In genomic region chr10:19935295-19935623, GRCm38 (mm10) we compare ENCODE assay signal across 8 mouse cellular contexts. TPM values are rescaled to one million over a fixed set of nuclear protein-coding genes. Genes with fewer than 3 reads are reported as not detected.
DNase-seq lines count a peak whose midpoint lies in the region; ATAC-seq and TF ChIP-seq lines count a peak whose summit lies in the region.

No protein-coding gene starts in this region.

- TF ChIP-seq EP300 in heart, postnatal 0 days (IDR thresholded peaks at IDR 0.05; ENCODE audit: low read depth): no peak

- peaks cover 44% of the 10 kb centered on the region for H3K4me1 ChIP-seq in heart, embryonic 13.5 days
- peaks cover 35% of the 10 kb centered on the region for H3K4me1 ChIP-seq in heart, postnatal 0 days (ENCODE audit: control insufficient read depth, insufficient read depth)
- H3K4me1 ChIP-seq in liver, embryonic 15.5 days (replicated peaks): peaks cover 19% of the 10 kb centered on the region

- peak overlapping the region; percentile 94 for H3K9ac ChIP-seq in heart, embryonic 13.5 days
- H3K9ac ChIP-seq in heart, postnatal 0 days (replicated peaks; ENCODE audit: low read depth, low read length): peak overlapping the region; percentile 70
- no peak overlapping the region for H3K9ac ChIP-seq in liver, embryonic 15.5 days

- intact Hi-C loops in heart, postnatal 14 days (cut with DNase I): loop anchor here (2.0 to 10.0 kb wide), 2 partner anchors 70 to 190 kb away; no protein-coding TSS in a partner anchor

- H3K4me3 ChIP-seq in heart, embryonic 13.5 days: peak overlapping the region; percentile 88
- H3K4me3 ChIP-seq in heart, postnatal 0 days (ENCODE audit: low read depth, low read length): peak overlapping the region; percentile 73
- peak overlapping the region; percentile 65 for H3K4me3 ChIP-seq in liver, embryonic 15.5 days (replicated peaks)

- TF ChIP-seq CTCF in heart, postnatal 0 days (IDR thresholded peaks at IDR 0.05; ENCODE audit: low read depth): no peak

- H3K9me3 ChIP-seq in heart, embryonic 13.5 days: no peaks in the 10 kb centered on the region
- no peaks in the 10 kb centered on the region for H3K9me3 ChIP-seq in heart, postnatal 0 days (replicated peaks; ENCODE audit: control insufficient read depth, low read length)
- H3K9me3 ChIP-seq in liver, embryonic 15.5 days (replicated peaks): no peaks in the 10 kb centered on the region

- H3K27me3 ChIP-seq in heart, embryonic 13.5 days (replicated peaks): peaks cover 10% of the 10 kb centered on the region; the same call in 1 of the 2 replicates
- no peaks in the 10 kb centered on the region for H3K27me3 ChIP-seq in heart, postnatal 0 days (ENCODE audit: control insufficient read depth, insufficient read depth, low read length)
- H3K27me3 ChIP-seq in liver, embryonic 15.5 days: peaks cover 50% of the 10 kb centered on the region

- no peak for DNase-seq in heart, postnatal 14 days
- DNase-seq in Muller cell, postnatal 12 days (ENCODE audit: inconsistent ontology term): peak; percentile 31
- DNase-seq in heart, postnatal 0 days (ENCODE audit: low spot score): no peak
- DNase-seq in testis, postnatal 10 days (ENCODE audit: low spot score): peak; percentile 32
- no peak for DNase-seq in ovary, postnatal 10 days (ENCODE audit: low spot score)
- no peak for DNase-seq in natural killer cell, adult 2 months (ENCODE audit: low spot score in 2 of 2)

- no peak for ATAC-seq in heart, embryonic 13.5 days (ENCODE audit: extremely low read depth, insufficient number of reproducible peaks, low FRiP score, low TSS enrichment)
- ATAC-seq in heart, postnatal 0 days (ENCODE audit: insufficient read depth, low read depth): no peak
- ATAC-seq in liver, embryonic 15.5 days (ENCODE audit: insufficient read depth): no peak

- H3K4me2 ChIP-seq in heart, embryonic 13.5 days: peak overlapping the region; percentile 78
- H3K4me2 ChIP-seq in heart, postnatal 0 days (ENCODE audit: low read depth, low read length): peak overlapping the region; percentile 98
- H3K4me2 ChIP-seq in liver, embryonic 15.5 days: peak overlapping the region; percentile 77

- H3K27ac ChIP-seq in heart, embryonic 13.5 days (replicated peaks): no peak overlapping the region; the same call in 1 of the 2 replicates
- H3K27ac ChIP-seq in heart, postnatal 0 days (ENCODE audit: low read depth): peak overlapping the region; percentile 94
- no peak overlapping the region for H3K27ac ChIP-seq in liver, embryonic 15.5 days (replicated peaks)

- WGBS in heart, embryonic 13.5 days: 6% methylated on average over 10 of the region's 10 CpGs
- 11% methylated on average over 10 of the region's 10 CpGs for WGBS in heart, postnatal 0 days
- WGBS in liver, embryonic 15.5 days (ENCODE audit: insufficient replicate concordance): 8% methylated on average over 10 of the region's 10 CpGs

- H3K36me3 ChIP-seq in heart, embryonic 13.5 days: no peaks in the 10 kb centered on the region
- no peaks in the 10 kb centered on the region for H3K36me3 ChIP-seq in heart, postnatal 0 days (replicated peaks; ENCODE audit: control insufficient read depth, insufficient read depth, low read length)
- H3K36me3 ChIP-seq in liver, embryonic 15.5 days (replicated peaks): no peaks in the 10 kb centered on the region

RNA-seq across cellular contexts. Expression of gene Map3k5, which starts 1.0 kb away (rescaled TPM):
- polyA plus RNA-seq in heart, embryonic 13.5 days (2015; fragmentation: Nextera tagmentation; extraction: Ambion mirVana): 2.4 and 2.7 TPM in 2 replicates
- total RNA-seq in heart, postnatal 14 days (2021): 10 to 100 TPM; 30.0 to 38.9 TPM
- total RNA-seq in heart, postnatal 0 days (2014; rRNA removed; ENCODE audit: low replicate concordance): 10.7 and 10.8 TPM in 2 replicates
- 2.2 and 2.5 TPM in 2 replicates for polyA plus RNA-seq in heart, postnatal 0 days (2015; fragmentation: Nextera tagmentation; extraction: Ambion mirVana)
- polyA plus RNA-seq in liver, embryonic 15.5 days (2015; fragmentation: Nextera tagmentation; extraction: Ambion mirVana): 0.79 and 0.85 TPM in 2 replicates

RNA-seq across cellular contexts. Expression of gene Pex7, which starts 27.8 kb away (rescaled TPM):
- 33.3 and 39.3 TPM in 2 replicates for polyA plus RNA-seq in heart, embryonic 13.5 days (2015; fragmentation: Nextera tagmentation; extraction: Ambion mirVana)
- total RNA-seq in heart, postnatal 14 days (2021): 10 to 100 TPM; 22.9 to 25.9 TPM
- 21.8 and 24.2 TPM in 2 replicates for total RNA-seq in heart, postnatal 0 days (2014; rRNA removed; ENCODE audit: low replicate concordance)
- 43.5 and 46.7 TPM in 2 replicates for polyA plus RNA-seq in heart, postnatal 0 days (2015; fragmentation: Nextera tagmentation; extraction: Ambion mirVana)
- polyA plus RNA-seq in liver, embryonic 15.5 days (2015; fragmentation: Nextera tagmentation; extraction: Ambion mirVana): 27.7 and 28.9 TPM in 2 replicates

Comparison
In these comparisons a context has a peak if more than half of its experiments do, and no peak if none do; other contexts are left out.
1. DNase-seq: peak in Muller cell, postnatal 12 days (single experiment) and testis, postnatal 10 days (single experiment); none in heart, postnatal 14 days (0 of 2), heart, postnatal 0 days (single experiment), ovary, postnatal 10 days (single experiment) and natural killer cell, adult 2 months (0 of 2).
2. Peak in every context shown above with its lines, with median percentiles within 50 percentile points of each other: H3K4me2 ChIP-seq and H3K4me3 ChIP-seq.